In genomic region chr8:125669159-125669699, GRCm38 (mm10) we compare ENCODE assay signal across 8 mouse cellular contexts. TPM values are rescaled to one million over a fixed set of nuclear protein-coding genes. Genes with fewer than 3 reads are reported as not detected.
DNase-seq lines count a peak whose midpoint lies in the region; ATAC-seq and TF ChIP-seq lines count a peak whose summit lies in the region.

No protein-coding gene starts in this region.

- H3K4me2 ChIP-seq in forebrain, embryonic 13.5 days, result peak overlapping the region; percentile 71
- peak overlapping the region; percentile 88 for H3K4me2 ChIP-seq in neural tube, embryonic 13.5 days

- H3K9ac ChIP-seq in forebrain, embryonic 13.5 days, result no peak overlapping the region
- H3K9ac ChIP-seq in neural tube, embryonic 13.5 days, result peak overlapping the region; percentile 83; the same call in 1 of the 2 replicates

- TF ChIP-seq CTCF in left cerebral cortex, adult 2 months (IDR thresholded peaks at IDR 0.05), result no peak; the same call in 1 of the 2 replicates

- peaks cover 17% of the 10 kb centered on the region; the same call in 1 of the 2 replicates for H3K4me1 ChIP-seq in forebrain, embryonic 13.5 days
- peaks cover 6% of the 10 kb centered on the region for H3K4me1 ChIP-seq in limb, embryonic 10.5 days
- peaks cover 9% of the 10 kb centered on the region for H3K4me1 ChIP-seq in neural tube, embryonic 13.5 days (replicated peaks)

- DNase-seq in left cerebral cortex, adult 2 months (ENCODE audit: extremely low spot score in 1 of 2, low spot score in 2 of 2), result no peak
- no peak for DNase-seq in left cerebral cortex, adult 11 months (ENCODE audit: low spot score)
- no peak for DNase-seq in limb, embryonic 10.5 days (ENCODE audit: low spot score)
- no peak for DNase-seq in adrenal gland, adult 8-10 months
- DNase-seq in urinary bladder, postnatal 36 days (ENCODE audit: low spot score in 2 of 2), result no peak
- no peak for DNase-seq in adrenal gland, postnatal 14 days

- intact Hi-C loops in left cerebral cortex, adult 2 months (cut with DNase I), result no loop called here

- ATAC-seq in forebrain, embryonic 13.5 days, result peak; percentile 36
- peak; percentile 37; the same call in 1 of the 2 replicates for ATAC-seq in neural tube, embryonic 13.5 days (ENCODE audit: low read depth)

- peaks cover 18% of the 10 kb centered on the region for H3K36me3 ChIP-seq in forebrain, embryonic 13.5 days (ENCODE audit: poor library complexity, severe bottlenecking)
- H3K36me3 ChIP-seq in limb, embryonic 10.5 days, result peaks cover 21% of the 10 kb centered on the region
- peaks cover 20% of the 10 kb centered on the region for H3K36me3 ChIP-seq in neural tube, embryonic 13.5 days

- H3K27ac ChIP-seq in left cerebral cortex, adult 2 months, result peak overlapping the region; percentile 60
- no peak overlapping the region for H3K27ac ChIP-seq in forebrain, embryonic 13.5 days
- H3K27ac ChIP-seq in limb, embryonic 10.5 days, result no peak overlapping the region
- peak overlapping the region; percentile 78 for H3K27ac ChIP-seq in neural tube, embryonic 13.5 days (replicated peaks)

- WGBS in forebrain, embryonic 13.5 days, result 78% methylated on average over 14 of the region's 14 CpGs
- 78% methylated on average over 14 of the region's 14 CpGs for WGBS in limb, embryonic 10.5 days
- WGBS in neural tube, embryonic 13.5 days, result 77% methylated on average over 14 of the region's 14 CpGs

- H3K27me3 ChIP-seq in forebrain, embryonic 13.5 days, result 0 out of 2 replicates have a peak, but pooled peaks cover 6% of the 10 kb centered on the region
- H3K27me3 ChIP-seq in limb, embryonic 10.5 days (ENCODE audit: low read depth, poor library complexity, severe bottlenecking), result peaks cover 10% of the 10 kb centered on the region; the same call in 1 of the 2 replicates
- 0 out of 2 replicates have a peak, but pooled peaks cover 5% of the 10 kb centered on the region for H3K27me3 ChIP-seq in neural tube, embryonic 13.5 days

- H3K9me3 ChIP-seq in forebrain, embryonic 13.5 days (replicated peaks), result peaks cover 22% of the 10 kb centered on the region
- H3K9me3 ChIP-seq in limb, embryonic 10.5 days (replicated peaks), result peaks cover 18% of the 10 kb centered on the region
- H3K9me3 ChIP-seq in neural tube, embryonic 13.5 days, result peaks cover 23% of the 10 kb centered on the region

- H3K4me3 ChIP-seq in left cerebral cortex, adult 2 months, result peak overlapping the region; percentile 71
- H3K4me3 ChIP-seq in forebrain, embryonic 13.5 days, result peak overlapping the region; percentile 57
- peak overlapping the region; percentile 69 for H3K4me3 ChIP-seq in limb, embryonic 10.5 days
- peak overlapping the region; percentile 58 for H3K4me3 ChIP-seq in neural tube, embryonic 13.5 days

RNA-seq across cellular contexts. Expression of gene Map10, which starts 0.4 kb away (rescaled TPM):
- 1 to 10 TPM; 4.3 to 4.5 TPM for total RNA-seq in left cerebral cortex, adult 2 months (2021)
- polyA plus RNA-seq in forebrain, embryonic 13.5 days (2015; fragmentation: Nextera tagmentation; extraction: Ambion mirVana), result 8.4 and 8.8 TPM in 2 replicates
- polyA plus RNA-seq in limb, embryonic 10.5 days (2016; fragmentation: Nextera tagmentation; extraction: Ambion mirVana), result 5.6 and 7.8 TPM in 2 replicates
- 7.0 and 8.5 TPM in 2 replicates for polyA plus RNA-seq in neural tube, embryonic 13.5 days (2015; fragmentation: Nextera tagmentation; extraction: Ambion mirVana)
- 1 to 10 TPM; 3.4 to 5.4 (median 4.9) TPM for total RNA-seq in adrenal gland, adult 8-10 months (2022)
- total RNA-seq in adrenal gland, postnatal 14 days (2021), result 3.3 and 3.6 TPM in 2 replicates

Comparison
In these comparisons a context has a peak if more than half of its experiments do, and no peak if none do; other contexts are left out.
1. H3K27ac ChIP-seq: peak in left cerebral cortex, adult 2 months (single experiment) and neural tube, embryonic 13.5 days (single experiment); none in forebrain, embryonic 13.5 days (single experiment) and limb, embryonic 10.5 days (single experiment).
2. Peak in every context shown above with its lines, with median percentiles within 50 percentile points of each other: H3K4me3 ChIP-seq.